Mouse (Mus musculus) CH12.LX (cell line): ENCODE measurements around the gene Etfdh. TPM values are rescaled to one million over a fixed set of nuclear protein-coding genes. Genes with fewer than 3 reads are reported as not detected.

ENCODE experiments used
- DNase-seq: peaks from one replicate; pipeline ENCODE4 v3.0.0-alpha.2; 2013; ENCODE audit errors: extremely low read depth
- H3K27ac ChIP-seq: 2 replicates; pipeline ENCODE4 v1.5.1; 2012; ENCODE audit warnings: low read depth, mild to moderate bottlenecking, control low read depth, moderate library complexity; ENCODE audit not compliant: insufficient read depth
- H3K27me3 ChIP-seq: replicated peaks from 2 replicates; pipeline ENCODE3; 2012; ENCODE audit warnings: inconsistent platforms
- H3K36me3 ChIP-seq, 2 experiments: replicated peaks in 1 of 2; 2 replicates each; pipeline versions ENCODE3 to v1.6.1; 2012; ENCODE audit warnings: inconsistent platforms in 1 of 2, low read length in 1 of 2, mild to moderate bottlenecking in 1 of 2, mixed read lengths in 1 of 2, moderate library complexity in 1 of 2; ENCODE audit not compliant: control insufficient read depth in 1 of 2, insufficient read depth in 1 of 2
- H3K4me1 ChIP-seq, 2 experiments: 2 replicates each; pipeline ENCODE4 v1.6.1; 2012; ENCODE audit warnings: inconsistent platforms in 1 of 2, moderate library complexity in 1 of 2; ENCODE audit not compliant: insufficient read depth in 2 of 2, control insufficient read depth in 1 of 2
- H3K4me2 ChIP-seq: 2 replicates; pipeline ENCODE4 v1.6.1; 2012; ENCODE audit warnings: low read depth, mild to moderate bottlenecking, control low read depth; ENCODE audit not compliant: poor library complexity, insufficient read depth, severe bottlenecking
- H3K4me3 ChIP-seq, 3 experiments: fragments of 150-350 bp in 1 of 3; sonication (generic) in 1 of 3; replicated peaks in 1 of 3; 2 replicates each; pipeline versions ENCODE3 to v1.5.1; 2011 to 2012; ENCODE audit warnings: low read depth in 2 of 3, low read length in 2 of 3, mild to moderate bottlenecking in 2 of 3, moderate library complexity in 2 of 3, control low read depth in 1 of 3, improper control_type of control experiment in 1 of 3, inconsistent platforms in 1 of 3, mixed read lengths in 1 of 3; ENCODE audit not compliant: poor library complexity in 1 of 3
- H3K79me2 ChIP-seq: replicated peaks from 2 replicates; pipeline ENCODE4 v1.6.1; 2012; ENCODE audit warnings: mild to moderate bottlenecking, moderate library complexity; ENCODE audit not compliant: control insufficient read depth, poor library complexity, insufficient read depth, severe bottlenecking; ENCODE audit errors: extremely low read depth
- H3K9ac ChIP-seq: 2 replicates; pipeline ENCODE4 v1.6.1; 2012; ENCODE audit warnings: low read depth, mild to moderate bottlenecking, control low read depth, moderate library complexity; ENCODE audit not compliant: insufficient read depth
- H3K9me3 ChIP-seq: replicated peaks from 2 replicates; pipeline ENCODE3; 2012; ENCODE audit warnings: low read length, inconsistent platforms, mixed read lengths
- BHLHE40 ChIP-seq: IDR thresholded peaks from 2 replicates; pipeline ENCODE4 v1.6.1; 2011; ENCODE audit warnings: mild to moderate bottlenecking, low read depth, low read length, improper control_type of control experiment
- CHD2 ChIP-seq: IDR thresholded peaks from 2 replicates; pipeline ENCODE4 v1.6.1; 2011; ENCODE audit warnings: low read length, improper control_type of control experiment
- CTCF ChIP-seq, 2 experiments: IDR thresholded peaks in 1 of 2; conservative IDR thresholded peaks in 1 of 2; 2 replicates each; pipeline ENCODE4 v1.5.1; 2011 to 2012; ENCODE audit warnings: low read depth in 2 of 2, low read length in 2 of 2, improper control_type of control experiment in 1 of 2, inconsistent platforms in 1 of 2, mild to moderate bottlenecking in 1 of 2, moderate library complexity in 1 of 2
- ELF1 ChIP-seq: IDR thresholded peaks from 2 replicates; pipeline ENCODE4 v1.6.1; 2014; ENCODE audit warnings: low read depth, mild to moderate bottlenecking, inconsistent platforms, low read length, improper control_type of control experiment
- EP300 ChIP-seq: IDR thresholded peaks from 2 replicates; pipeline ENCODE4 v1.6.1; 2011; ENCODE audit warnings: low read length, improper control_type of control experiment
- ETS1 ChIP-seq: conservative IDR thresholded peaks from 2 replicates; pipeline ENCODE4 v1.6.1; 2012; ENCODE audit warnings: low read depth, mild to moderate bottlenecking, inconsistent platforms, low read length, improper control_type of control experiment, moderate library complexity
- IRF4 ChIP-seq: IDR thresholded peaks from 2 replicates; pipeline ENCODE4 v1.6.1; 2014; ENCODE audit warnings: low read depth, mild to moderate bottlenecking, inconsistent platforms, low read length, improper control_type of control experiment
- JUN ChIP-seq: IDR thresholded peaks from 2 replicates; pipeline ENCODE4 v1.6.1; 2011; ENCODE audit warnings: low read depth, mild to moderate bottlenecking, low read length, improper control_type of control experiment, moderate library complexity; ENCODE audit not compliant: insufficient read depth
- JUND ChIP-seq: conservative IDR thresholded peaks from 2 replicates; pipeline ENCODE4 v1.6.1; 2011; ENCODE audit warnings: low read depth, low read length, improper control_type of control experiment
- KAT2A ChIP-seq: IDR thresholded peaks from 2 replicates; pipeline ENCODE4 v1.6.1; 2012; ENCODE audit warnings: low read length, improper control_type of control experiment, inconsistent platforms; ENCODE audit not compliant: insufficient replicate concordance
- MAFK ChIP-seq: IDR thresholded peaks from 2 replicates; pipeline ENCODE4 v1.6.1; 2011; ENCODE audit warnings: low read length, improper control_type of control experiment; ENCODE audit not compliant: insufficient replicate concordance
- MAX ChIP-seq: IDR thresholded peaks from 2 replicates; pipeline ENCODE4 v1.6.1; 2011; ENCODE audit warnings: low read length, improper control_type of control experiment
- MAZ ChIP-seq: IDR thresholded peaks from 2 replicates; pipeline ENCODE4 v1.6.1; 2012; ENCODE audit warnings: low read depth, mild to moderate bottlenecking, inconsistent platforms, low read length, improper control_type of control experiment, moderate library complexity
- MEF2A ChIP-seq: IDR thresholded peaks from 2 replicates; pipeline ENCODE4 v1.6.1; 2014; ENCODE audit warnings: low read depth, mild to moderate bottlenecking, inconsistent platforms, low read length, improper control_type of control experiment, borderline replicate concordance
- MYC ChIP-seq: IDR thresholded peaks from 2 replicates; pipeline ENCODE4 v1.6.1; 2011; ENCODE audit warnings: low read depth, mild to moderate bottlenecking, improper control_type of control experiment, low read length
- NELFE ChIP-seq: IDR thresholded peaks from 2 replicates; pipeline ENCODE4 v1.6.1; 2011; ENCODE audit warnings: low read depth, low read length, improper control_type of control experiment
- NRF1 ChIP-seq: IDR thresholded peaks from 2 replicates; pipeline ENCODE4 v1.6.1; 2014; ENCODE audit warnings: low read depth, mild to moderate bottlenecking, inconsistent platforms, low read length, improper control_type of control experiment, moderate library complexity
- POLR2A ChIP-seq: IDR thresholded peaks from 2 replicates; pipeline ENCODE4 v1.6.1; 2011; ENCODE audit warnings: low read depth, mild to moderate bottlenecking, improper control_type of control experiment, low read length
- POLR2AphosphoS2 ChIP-seq: IDR thresholded peaks from 2 replicates; pipeline ENCODE4 v1.6.1; 2011; ENCODE audit warnings: low read depth, low read length, improper control_type of control experiment
- RAD21 ChIP-seq: IDR thresholded peaks from 2 replicates; pipeline ENCODE4 v1.6.1; 2011; ENCODE audit warnings: low read depth, mild to moderate bottlenecking, low read length, improper control_type of control experiment, moderate library complexity
- RCOR1 ChIP-seq: conservative IDR thresholded peaks from 2 replicates; pipeline ENCODE4 v1.6.1; 2012; ENCODE audit warnings: low read depth, mild to moderate bottlenecking, inconsistent platforms, low read length, improper control_type of control experiment
- SIN3A ChIP-seq: IDR thresholded peaks from 2 replicates; pipeline ENCODE4 v1.6.1; 2012; ENCODE audit warnings: low read length, improper control_type of control experiment, inconsistent platforms
- TBP ChIP-seq: conservative IDR thresholded peaks from 2 replicates; pipeline ENCODE4 v1.6.1; 2011; ENCODE audit warnings: low read depth, low read length, improper control_type of control experiment
- USF2 ChIP-seq: conservative IDR thresholded peaks from 2 replicates; pipeline ENCODE4 v1.6.1; 2011; ENCODE audit warnings: low read depth, low read length, improper control_type of control experiment
- ZKSCAN1 ChIP-seq: IDR thresholded peaks from 2 replicates; pipeline ENCODE4 v1.6.1; 2012; ENCODE audit warnings: low read depth, inconsistent platforms, low read length, improper control_type of control experiment, borderline replicate concordance
- ZMIZ1 ChIP-seq: IDR thresholded peaks from 2 replicates; pipeline ENCODE4 v1.6.1; 2012; ENCODE audit warnings: low read depth, mild to moderate bottlenecking, inconsistent platforms, low read length, improper control_type of control experiment
- ZNF384 ChIP-seq: IDR thresholded peaks from 2 replicates; pipeline ENCODE4 v1.6.1; 2012; ENCODE audit warnings: low read depth, low read length, improper control_type of control experiment, inconsistent platforms
- dilution Hi-C: fragments of 300-500 bp; cut with MboI; formaldehyde crosslinking; loops from 2 replicates; pipeline ENCODE4 v1.14.3; 2020; ENCODE audit warnings: low sequenced_read_pairs; ENCODE audit not compliant: extremely low pct_unique_long_range_greater_than_20kb, extremely low pct_ligation_motif_present
- in situ Hi-C: fragments of 300-500 bp; cut with MboI; formaldehyde crosslinking; loops from 3 replicates; pipeline ENCODE4 v1.14.3; 2019; ENCODE audit warnings: low sequenced_read_pairs, low pct_ligation_motif_present, low pct_unique_long_range_greater_than_20kb, mixed read lengths
- polyA plus RNA-seq: library from polyadenylated mRNA; unstranded; fragments of >175 nt; gene quantifications from 2 replicates; pipeline ENCODE4 v1.2.1, GENCODE M21; 2012; ENCODE audit warnings: low read depth; ENCODE audit not compliant: insufficient read length
- total RNA-seq, 2 experiments: library from RNA; depleted of rRNA; stranded (reverse); fragments of 300-350 nt in 1 of 2; fragments of >200 nt in 1 of 2; gene quantifications; 2 replicates each; pipeline ENCODE4 v1.2.3; 2012 to 2014

Gene Etfdh
- total RNA-seq (2012; rRNA removed) (20.1 and 22.4 TPM in 2 replicates), total RNA-seq (2014; rRNA removed) (30.0 and 32.1 TPM in 2 replicates), polyA plus RNA-seq (22.0 and 22.6 TPM in 2 replicates)

DNA sequence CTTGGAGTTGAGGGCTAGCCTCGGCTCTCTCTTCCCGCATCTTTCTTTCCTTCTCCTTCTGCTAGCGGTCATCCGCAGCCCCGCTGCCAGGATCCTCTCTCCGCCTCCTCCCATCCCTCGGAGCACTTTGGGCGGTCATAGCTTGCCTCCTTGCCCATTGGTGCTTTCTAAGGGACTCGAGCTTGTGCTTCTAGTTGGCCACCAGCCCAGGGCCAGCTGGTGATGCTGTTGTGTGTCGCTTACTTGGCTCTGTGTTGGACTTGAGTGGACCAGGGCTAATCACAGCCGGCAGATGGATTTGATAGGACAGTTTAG lies at the start of gene Etfdh:
Gene Etfdh (minus strand): TSS at position 85 of the 315 bp plus-strand sequence.
- Histone ChIP-seq H3K4me3 (peak within 1 kb of the TSS; percentile 61 to 96 (median 88)), H3K27me3 (no peaks in the 10 kb centered on the region), H3K79me2 (peaks cover 7% of the 10 kb centered on the region), H3K9ac (peak within 1 kb of the TSS; percentile 73), H3K4me1 (peaks cover 0 to 5% of the 10 kb centered on the region in 2 experiments; a peak in 2 of 4 replicates), H3K27ac (peak within 1 kb of the TSS; percentile 81), H3K4me2 (peak within 1 kb of the TSS; percentile 72), H3K36me3 (peaks cover 5 to 22% of the 10 kb centered on the region in 2 experiments), H3K9me3 (no peaks in the 10 kb centered on the region)
- dilution Hi-C loops: no loop called here
- no peak for TF ChIP-seq KAT2A
- no peak for TF ChIP-seq IRF4
- no peak for TF ChIP-seq MAFK
- TF ChIP-seq RAD21: no peak
- no peak for TF ChIP-seq EP300
- TF ChIP-seq MAZ: no peak
- no peak for TF ChIP-seq ZNF384
- TF ChIP-seq SIN3A: no peak
- TF ChIP-seq ZMIZ1: no peak
- TF ChIP-seq POLR2AphosphoS2: no peak
- no peak for TF ChIP-seq MEF2A
- no peak for TF ChIP-seq TBP
- TF ChIP-seq BHLHE40: no peak
- in situ Hi-C loops: no loop called here
- peak; percentile 58 for DNase-seq

DNA sequence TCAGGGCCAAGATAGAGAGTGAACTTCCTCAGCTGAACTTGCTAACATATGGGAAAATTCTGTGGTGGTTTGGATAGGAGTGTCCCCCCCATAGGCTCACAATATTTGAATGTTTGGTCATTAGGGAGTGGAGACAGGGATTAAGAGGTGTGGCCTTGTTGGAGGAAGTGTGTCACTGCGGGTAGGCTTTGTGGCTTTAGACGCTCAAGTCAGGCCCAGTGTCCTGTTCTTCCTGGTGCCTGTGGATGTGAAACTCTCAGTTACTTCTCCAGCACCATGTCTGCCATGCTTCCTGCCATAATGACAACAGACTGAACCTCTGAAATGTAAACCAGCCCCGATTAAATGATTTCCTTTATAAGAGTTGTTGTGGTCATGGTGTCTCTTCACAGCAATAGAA lies 47.1 kb upstream of the Etfdh start:
- in situ Hi-C loops: no loop called here
- Histone ChIP-seq H3K9me3 (no peaks in the 10 kb centered on the region), H3K4me2 (no peak overlapping the region), H3K79me2 (no peaks in the 10 kb centered on the region), H3K4me3 (no peak overlapping the region), H3K27me3 (no peaks in the 10 kb centered on the region), H3K36me3 (no peaks in the 10 kb centered on the region), H3K4me1 (0 out of 4 replicates have a peak, but pooled peaks cover 0 to 6% of the 10 kb centered on the region in 2 experiments), H3K9ac (no peak overlapping the region), H3K27ac (no peak overlapping the region)
- dilution Hi-C loops: no loop called here
- no peak for DNase-seq
- TF ChIP-seq TBP (no peak), JUN (no peak), USF2 (no peak), ETS1 (no peak), KAT2A (no peak), MYC (no peak), ZKSCAN1 (no peak), MAX (no peak), CTCF (conservative IDR thresholded peaks at IDR 0.05 in 1 of 2, IDR thresholded peaks at IDR 0.05 in 1 of 2; ENCODE audit: low read depth in 2 of 2, low read length in 2 of 2) (no peak), JUND (no peak), RCOR1 (no peak), NRF1 (no peak), NELFE (no peak), CHD2 (no peak), ELF1 (no peak), POLR2A (no peak), ZMIZ1 (no peak), MAZ (no peak), IRF4 (no peak)
